Mouse (Mus musculus): ENCODE measurements at regions not wholly inside any gene's neighbourhood (a gene's known extent, or its start where the extent isn't known, plus 50 kb on each side); places are given as distances from the start of the nearest gene placed in this dataset.

DNA sequence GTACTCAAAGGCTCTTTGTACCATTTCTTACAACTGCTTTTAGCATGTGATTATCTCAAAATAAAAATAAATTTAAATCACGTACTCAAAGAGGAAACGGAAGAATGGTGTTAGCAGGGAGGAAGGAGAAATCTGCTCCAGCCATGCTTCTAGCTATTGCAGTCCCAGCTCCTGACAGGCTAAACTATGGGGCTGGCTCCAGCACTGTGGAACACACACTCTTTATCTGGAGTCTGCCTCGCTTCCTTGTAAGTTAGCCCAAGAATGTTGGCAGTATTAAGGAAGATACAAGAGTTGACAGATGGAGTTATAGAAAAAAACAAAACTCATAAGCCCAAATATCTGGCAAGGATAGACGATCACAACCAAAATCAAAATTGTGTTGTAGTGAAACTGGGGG is 161.5 kb upstream of the AI593442 start:
- no peak for DNase-seq

GRCm38 (mm10) chr9:52839996-52840395 is 160.4 kb upstream of the AI593442 start:
- DNase-seq, result no peak

DNA sequence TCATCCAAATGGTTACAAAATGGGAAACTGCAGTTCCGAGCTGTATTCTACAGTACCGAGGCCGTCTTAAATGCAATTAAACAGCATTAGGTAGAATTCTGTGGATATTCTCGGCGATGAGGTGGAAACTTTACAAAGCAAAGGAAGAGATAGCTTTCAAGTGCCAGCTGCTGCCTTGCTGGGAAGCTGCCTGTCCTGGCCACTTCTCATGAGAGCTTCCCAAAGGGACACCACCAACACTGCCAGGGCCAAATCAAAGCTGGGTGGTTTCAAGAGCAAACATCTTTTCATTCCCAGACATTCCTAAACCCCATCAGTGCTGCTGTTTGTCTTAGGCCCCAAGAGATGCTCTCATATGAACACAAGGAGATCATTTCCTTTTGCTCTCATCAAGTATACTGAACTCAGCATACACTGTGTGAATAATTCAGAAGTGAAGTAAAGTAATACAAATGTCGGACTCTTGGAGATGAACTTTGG is 156.6 kb upstream of the AI593442 start:
- DNase-seq, result no peak

- DNase-seq, result no peak
Measured at GRCm38 (mm10) chr9:52835481-52836150, 156.0 kb upstream of the AI593442 start.

- no peak for DNase-seq
Measured at GRCm38 (mm10) chr9:52826781-52827180, 147.2 kb upstream of the AI593442 start.

GRCm38 (mm10) chr9:52816309-52816708 is 136.7 kb upstream of the AI593442 start:
- no peak for DNase-seq

- DNase-seq, result no peak
Measured at GRCm38 (mm10) chr9:52802969-52803368, 123.4 kb upstream of the AI593442 start.

DNA sequence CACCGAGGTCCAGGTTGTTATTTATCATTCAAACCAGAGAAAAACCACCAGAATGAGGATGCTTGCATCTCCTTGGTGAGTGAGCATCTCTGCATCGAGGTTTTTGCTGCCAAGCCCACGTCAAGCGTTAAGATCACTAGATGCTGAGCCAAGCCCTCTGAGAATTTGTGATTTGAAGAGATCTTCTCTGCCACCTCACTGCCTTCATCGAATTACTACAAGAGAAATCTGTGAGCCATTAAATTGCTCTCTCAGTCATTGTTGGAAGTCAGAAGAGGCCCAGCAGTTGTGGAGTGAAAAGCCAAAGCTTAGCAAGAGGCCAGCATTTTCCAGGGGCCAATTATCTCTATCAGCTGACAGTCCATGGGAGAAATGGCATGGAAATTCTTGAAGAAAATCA is 122.2 kb upstream of the AI593442 start:
- DNase-seq, result no peak

GRCm38 (mm10) chr9:52800476-52800875 is 120.9 kb upstream of the AI593442 start:
- DNase-seq, result no peak

DNA sequence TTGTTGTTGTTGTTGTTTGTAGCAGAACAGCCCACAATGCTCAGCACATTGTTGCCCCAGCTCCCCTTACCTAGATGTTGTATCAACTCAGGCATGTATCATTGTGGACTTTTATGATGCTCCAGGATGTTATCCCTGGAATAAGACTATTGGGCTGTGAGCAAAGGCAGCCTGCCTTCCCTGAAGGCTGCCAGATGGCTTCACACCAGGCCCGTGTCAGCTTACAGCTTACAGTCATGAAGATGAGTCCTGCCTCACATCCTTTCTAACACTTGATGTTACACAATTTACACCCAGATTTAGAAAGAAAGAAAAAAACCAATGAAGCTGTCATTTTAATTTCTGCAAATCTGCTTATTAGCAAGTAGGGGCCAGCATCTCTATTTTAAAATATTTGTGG is 113.0 kb upstream of the AI593442 start:
- DNase-seq, result no peak

GRCm38 (mm10) chr9:52782520-52782919 is 102.9 kb upstream of the AI593442 start:
- DNase-seq, result no peak

DNA sequence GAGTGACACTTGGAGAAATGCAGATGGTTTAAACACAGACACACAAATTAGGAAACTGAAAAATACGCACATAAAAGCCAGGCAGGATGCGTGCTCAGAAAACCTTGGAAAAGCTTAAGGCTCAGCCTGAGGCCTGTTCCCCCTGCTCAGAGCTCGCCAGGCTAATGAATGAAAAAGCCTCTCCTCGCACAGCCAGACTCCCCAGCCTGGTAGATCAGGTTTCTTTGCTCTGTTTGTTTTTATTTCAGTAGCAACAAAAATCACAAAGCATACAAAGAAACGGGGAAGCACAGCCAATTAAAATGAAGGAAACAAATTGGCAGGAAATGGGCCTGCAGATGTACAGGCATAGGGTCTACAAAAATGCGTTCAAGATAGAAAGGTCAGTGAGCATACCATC is 97.0 kb upstream of the AI593442 start:
- DNase-seq, result no peak

DNA sequence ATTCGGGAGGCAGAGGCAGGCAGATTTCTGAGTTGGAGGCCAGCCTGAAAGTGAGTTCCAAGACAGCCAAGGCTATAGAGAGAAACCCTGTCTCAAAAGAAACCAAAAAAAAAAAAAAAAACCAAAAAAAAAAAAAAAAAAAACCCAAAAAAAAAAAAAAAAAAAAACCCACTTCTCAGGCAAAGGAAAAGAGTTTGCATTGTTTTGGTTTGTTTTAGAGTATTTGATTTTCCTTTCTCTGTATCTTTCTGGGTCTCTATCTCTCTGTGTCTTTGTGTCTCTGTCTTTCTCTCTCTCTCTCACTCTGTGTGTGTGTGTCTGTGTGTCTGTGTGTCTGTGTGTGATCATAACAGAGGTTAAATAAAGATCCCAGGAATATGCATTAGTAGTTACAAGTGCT is 95.7 kb upstream of the AI593442 start:
- no peak for DNase-seq

DNA sequence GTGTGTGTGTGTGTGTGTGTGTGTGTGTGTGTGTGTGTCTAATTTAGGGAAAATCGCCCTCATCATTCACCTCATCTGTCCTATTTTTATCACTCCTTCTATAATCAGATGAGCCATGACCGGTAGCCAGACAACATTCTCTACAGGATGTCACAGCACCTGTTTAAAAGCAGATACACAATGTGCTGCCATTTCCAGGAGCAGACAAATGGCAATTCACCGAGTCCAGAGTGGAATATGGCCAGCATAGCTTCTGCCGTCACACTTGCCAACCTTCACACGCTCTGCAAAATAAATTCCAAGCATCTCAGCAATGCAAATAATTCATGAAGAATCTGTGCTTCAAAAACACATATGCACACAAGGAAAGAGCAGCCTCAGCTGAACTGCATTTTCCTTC is 88.5 kb upstream of the AI593442 start:
- no peak for DNase-seq

DNA sequence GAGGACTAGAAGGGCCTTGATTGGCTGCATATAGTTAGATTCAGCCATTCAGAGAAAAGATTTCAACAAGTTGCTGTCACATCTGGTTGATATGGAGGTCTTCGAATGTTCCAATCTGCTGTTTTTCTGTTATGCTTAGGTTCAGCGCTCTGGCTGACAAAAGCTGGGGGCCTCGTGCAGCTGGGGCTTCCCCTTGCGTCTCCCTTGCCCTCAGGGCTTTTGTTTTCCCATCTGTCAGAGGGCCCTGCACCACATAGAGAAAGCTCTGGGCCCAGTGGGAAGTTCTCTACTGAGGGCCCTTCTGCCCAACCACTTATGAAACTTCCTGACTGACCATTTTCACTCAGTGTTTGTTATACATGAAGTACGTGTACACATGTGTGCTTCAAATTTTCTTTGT is 86.2 kb upstream of the AI593442 start:
- DNase-seq, result no peak

DNA sequence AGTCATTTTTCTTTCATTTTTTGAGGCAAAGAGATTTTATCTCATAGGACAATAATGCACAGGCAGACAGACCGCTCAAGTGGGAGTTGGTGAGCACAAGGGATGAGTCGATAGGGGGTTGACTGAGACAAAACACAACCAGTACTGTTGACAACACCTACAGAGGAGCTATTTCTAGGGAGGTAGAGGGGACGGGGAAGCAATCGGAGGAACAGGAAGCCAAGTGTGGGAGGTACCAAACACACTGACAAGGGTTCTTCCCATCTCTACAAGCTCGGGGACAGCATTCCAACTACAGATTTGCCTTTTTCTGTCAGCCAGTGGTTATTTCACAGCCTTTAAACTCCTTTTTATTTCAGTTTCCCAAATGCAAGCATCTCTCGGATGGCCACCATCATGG is 83.3 kb upstream of the AI593442 start:
- no peak for DNase-seq

GRCm38 (mm10) chr9:52761257-52761656 is 81.7 kb upstream of the AI593442 start:
- DNase-seq, result no peak

DNA sequence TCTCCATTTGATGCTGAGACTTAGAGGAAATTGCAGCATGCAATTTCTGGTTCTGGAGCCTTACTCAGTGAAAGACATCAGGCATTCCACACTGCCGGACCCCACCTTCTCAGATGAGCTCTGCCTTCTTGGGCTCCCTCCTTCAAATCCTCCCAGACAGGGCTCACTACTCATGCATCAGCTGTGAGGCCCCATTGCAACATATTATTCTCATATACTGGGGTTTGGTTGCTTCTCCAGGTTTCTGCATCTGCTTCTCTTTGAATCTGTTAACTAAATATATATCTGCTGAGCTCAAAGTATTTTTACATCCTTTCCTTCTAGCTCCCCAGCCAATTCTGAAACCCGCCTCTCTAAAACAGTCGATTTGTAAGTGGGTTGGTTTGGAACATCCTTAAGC is 68.8 kb upstream of the AI593442 start:
- DNase-seq, result no peak

GRCm38 (mm10) chr9:52738560-52739100 is 59.0 kb upstream of the AI593442 start:
- DNase-seq, result no peak
